Comparison of ENCODE assay signal across 9 mouse cellular contexts in genomic region chr2:37842719-37843118, GRCm38 (mm10).
DNase-seq lines count a peak whose midpoint lies in the region; ATAC-seq lines count a peak whose summit lies in the region.
"Had no signal": no experiment of that assay in that cellular context is flagged by ENCODE, and none has a peak within 500 bp of the region (broad histone marks: within the 10 kb centered on the region; RNA-seq: fewer than 3 reads in every experiment).

No protein-coding gene starts in this region.

- H3K4me1 ChIP-seq in kidney, embryonic 15.5 days, result peaks cover 21% of the 10 kb centered on the region
- H3K4me1 ChIP-seq in hindbrain, embryonic 10.5 days (replicated peaks), result peaks cover 31% of the 10 kb centered on the region
- H3K4me1 ChIP-seq in midbrain, embryonic 16.5 days (ENCODE audit: control insufficient read depth, insufficient read depth, low read length), result peaks cover 18% of the 10 kb centered on the region

- no peak overlapping the region for H3K4me2 ChIP-seq in kidney, embryonic 15.5 days
- no peak overlapping the region for H3K4me2 ChIP-seq in midbrain, embryonic 16.5 days (ENCODE audit: low read length)

- H3K36me3 ChIP-seq in kidney, embryonic 15.5 days, result no peaks in the 10 kb centered on the region
- no peaks in the 10 kb centered on the region for H3K36me3 ChIP-seq in hindbrain, embryonic 10.5 days
- H3K36me3 ChIP-seq in midbrain, embryonic 16.5 days (ENCODE audit: control insufficient read depth, insufficient read depth, low read length), result no peaks in the 10 kb centered on the region

- no peak for DNase-seq in kidney, adult 9 months
- DNase-seq in embryo, embryonic 10.5 days (ENCODE audit: low spot score), result peak; percentile 55
- peak; percentile 37 for DNase-seq in hindbrain, embryonic 10.5 days (ENCODE audit: low spot score)
- DNase-seq in spleen, adult 12 weeks (ENCODE audit: low spot score), result no peak
- no peak for DNase-seq in layer of hippocampus, adult 11-12 months (ENCODE audit: low spot score)
- no peak for DNase-seq in kidney, adult 18-20 months
- DNase-seq: gastrocnemius, postnatal 10 days had no signal

- H3K9me3 ChIP-seq in kidney, embryonic 15.5 days (replicated peaks), result no peaks in the 10 kb centered on the region
- H3K9me3 ChIP-seq in hindbrain, embryonic 10.5 days, result no peaks in the 10 kb centered on the region
- H3K9me3 ChIP-seq in midbrain, embryonic 16.5 days (replicated peaks; ENCODE audit: control insufficient read depth, low read length, poor library complexity, severe bottlenecking), result no peaks in the 10 kb centered on the region

- 37% methylated on average over 4 of the region's 4 CpGs for WGBS in kidney, embryonic 15.5 days
- 32% methylated on average over 4 of the region's 4 CpGs for WGBS in hindbrain, embryonic 10.5 days
- 16% methylated on average over 4 of the region's 4 CpGs for WGBS in midbrain, embryonic 16.5 days

- 0 out of 2 replicates have a peak, but pooled peaks have one; percentile 55 for ATAC-seq in kidney, embryonic 15.5 days (replicated peaks; ENCODE audit: low FRiP score)
- ATAC-seq in midbrain, embryonic 16.5 days, result peak; percentile 69

- no peaks in the 10 kb centered on the region for H3K27me3 ChIP-seq in kidney, embryonic 15.5 days
- H3K27me3 ChIP-seq in hindbrain, embryonic 10.5 days (ENCODE audit: insufficient read depth, poor library complexity, severe bottlenecking), result no peaks in the 10 kb centered on the region
- H3K27me3 ChIP-seq in midbrain, embryonic 16.5 days (ENCODE audit: control insufficient read depth, insufficient read depth, low read depth, low read length), result no peaks in the 10 kb centered on the region

- no peak overlapping the region for H3K4me3 ChIP-seq in kidney, embryonic 15.5 days (replicated peaks)
- no peak overlapping the region for H3K4me3 ChIP-seq in hindbrain, embryonic 10.5 days
- no peak overlapping the region for H3K4me3 ChIP-seq in midbrain, embryonic 16.5 days (ENCODE audit: low read depth, low read length)

- H3K9ac ChIP-seq in kidney, embryonic 15.5 days, result no peak overlapping the region
- H3K9ac ChIP-seq in midbrain, embryonic 16.5 days (ENCODE audit: low read depth, low read length), result peak overlapping the region; percentile 34; the same call in 1 of the 2 replicates

- H3K27ac ChIP-seq in kidney, embryonic 15.5 days, result peak overlapping the region; percentile 56; the same call in 1 of the 2 replicates
- H3K27ac ChIP-seq in hindbrain, embryonic 10.5 days, result peak overlapping the region; percentile 79
- peak overlapping the region; percentile 83 for H3K27ac ChIP-seq in midbrain, embryonic 16.5 days (ENCODE audit: low read length)

Comparison
In these comparisons a context has a peak if more than half of its experiments do, and no peak if none do; other contexts are left out.
1. DNase-seq: peak in embryo, embryonic 10.5 days (single experiment) and hindbrain, embryonic 10.5 days (single experiment); none in kidney, adult 9 months (single experiment), spleen, adult 12 weeks (single experiment), layer of hippocampus, adult 11-12 months (single experiment) and kidney, adult 18-20 months (single experiment).
2. Peak in every context shown above with its lines, with median percentiles within 50 percentile points of each other: H3K27ac ChIP-seq.